Mouse (Mus musculus) ES-Bruce4 (cell line): ENCODE results near the gene Itih3.

ENCODE experiments used
- CTCF ChIP-seq: IDR thresholded peaks from one replicate; pipeline ENCODE4 v1.8.1; 2011; ENCODE audit warnings: low read depth, low read length
- POLR2A ChIP-seq: IDR thresholded peaks from one replicate; pipeline ENCODE4 v1.8.1; 2011; ENCODE audit warnings: low read length; ENCODE audit not compliant: insufficient read depth

DNA sequence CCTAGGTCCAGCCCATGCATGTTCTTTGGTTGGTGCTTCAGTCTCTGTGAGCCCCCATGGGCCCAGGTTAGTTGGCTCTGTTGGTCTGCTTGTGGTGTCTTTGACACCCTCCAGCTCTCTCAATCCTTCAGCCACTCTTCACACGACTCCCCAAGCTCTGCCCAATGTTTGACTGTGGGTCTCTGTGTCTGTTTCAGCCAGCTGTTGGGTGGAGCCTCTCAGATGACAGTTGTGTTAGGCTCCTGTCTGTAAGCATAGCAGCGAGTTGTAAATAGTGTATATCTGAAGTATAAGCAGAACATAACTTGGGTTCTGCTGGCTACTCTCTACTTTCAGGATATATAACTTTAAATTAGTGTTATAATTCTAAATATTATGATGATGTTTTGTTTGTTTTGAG, 35.0 kb upstream of the Itih3 start:
- no peak for TF ChIP-seq CTCF
- no peak for TF ChIP-seq POLR2A
